Mouse (Mus musculus) intestine, embryonic 14.5 days (tissue): Measurements from ENCODE around the gene Myh10. TPM values are rescaled to one million over a fixed set of nuclear protein-coding genes. Genes with fewer than 3 reads are reported as not detected.

Experiments
- ATAC-seq: fragments of 200-750 bp; cut with Nextera tagmentation; replicated peaks from 2 replicates; pipeline ENCODE4 v1.8.0; 2017; ENCODE audit warnings: low read depth, moderate number of reproducible peaks, moderate TSS enrichment, moderate library complexity; ENCODE audit not compliant: low FRiP score, low TSS enrichment
- DNase-seq: peaks from one replicate; pipeline ENCODE4 v3.0.0-alpha.2; 2018; ENCODE audit warnings: low spot score
- H3K27ac ChIP-seq: fragments of 300-500 bp; sonication (generic); 2 replicates; pipeline ENCODE4 v1.5.1; 2014; ENCODE audit warnings: low read depth, mild to moderate bottlenecking, control low read depth
- H3K27me3 ChIP-seq: fragments of 300-500 bp; sonication (generic); replicated peaks from 2 replicates; pipeline ENCODE4 v1.6.1; 2014; ENCODE audit warnings: low read length, control low read depth; ENCODE audit not compliant: control insufficient read depth, insufficient read depth
- H3K36me3 ChIP-seq: fragments of 300-500 bp; sonication (generic); 2 replicates; pipeline ENCODE4 v1.6.1; 2014; ENCODE audit warnings: low read length, control low read depth; ENCODE audit not compliant: control insufficient read depth, insufficient read depth
- H3K4me1 ChIP-seq: fragments of 300-500 bp; sonication (generic); replicated peaks from 2 replicates; pipeline ENCODE4 v1.6.1; 2014; ENCODE audit warnings: low read length, control low read depth, mixed read lengths; ENCODE audit not compliant: control insufficient read depth, insufficient read depth
- H3K4me2 ChIP-seq: fragments of 300-500 bp; sonication (generic); 2 replicates; pipeline ENCODE4 v1.6.1; 2014; ENCODE audit warnings: low read length
- H3K4me3 ChIP-seq: fragments of 300-500 bp; sonication (generic); 2 replicates; pipeline ENCODE4 v1.5.1; 2014; ENCODE audit warnings: low read depth, low read length, control low read depth, mixed read lengths
- H3K9ac ChIP-seq: fragments of 300-500 bp; sonication (generic); 2 replicates; pipeline ENCODE4 v1.6.1; 2014; ENCODE audit warnings: mild to moderate bottlenecking, low read length
- H3K9me3 ChIP-seq: fragments of 300-500 bp; sonication (generic); 2 replicates; pipeline ENCODE4 v1.6.1; 2016; ENCODE audit warnings: low read length, control low read depth; ENCODE audit not compliant: control insufficient read depth
- WGBS: fragments of 180-500 bp; shearing (Covaris S2); extraction: QIAGEN DNeasy Blood & Tissue Kit; methylation state at CpG from one replicate; pipeline ENCODE4 v1.1.7; 2014; 5-methylcytosine and 5-hydroxymethylcytosine counted together
- polyA plus RNA-seq: library from polyadenylated mRNA; unstranded; fragments of >200 nt; fragmentation: Nextera tagmentation; extraction: Ambion mirVana; gene quantifications from 2 replicates; pipeline ENCODE4 v1.2.1, GENCODE M21; 2014

Myh10 gene
- polyA plus RNA-seq, 1 experiment from 2014 or later = 108 TPM

- 2% methylated on average over 13 of the region's 13 CpGs for WGBS
Observed at GRCm38 (mm10) chr11:68851644-68852485, 160.5 kb downstream of the Myh10 start.

GRCm38 (mm10) chr11:68852486-68852901 lies 161.1 kb downstream of the Myh10 start:
- peak; percentile 65 for ATAC-seq

More at GRCm38 (mm10) chr11:68851644-68852485, 160.5 kb downstream of the Myh10 start:
- no peaks in the 10 kb centered on the region for H3K9me3 ChIP-seq
- peak overlapping the region; percentile 91 for H3K4me2 ChIP-seq
- H3K27ac ChIP-seq = peak overlapping the region; percentile 98
- peaks cover 20% of the 10 kb centered on the region for H3K4me1 ChIP-seq
- H3K9ac ChIP-seq = peak overlapping the region; percentile 88
- H3K4me3 ChIP-seq = peak overlapping the region; percentile 94
- H3K36me3 ChIP-seq = no peaks in the 10 kb centered on the region
- H3K27me3 ChIP-seq = no peaks in the 10 kb centered on the region
- no peak for ATAC-seq
- DNase-seq = no peak

GRCm38 (mm10) chr11:68852932-68853409 lies 161.6 kb downstream of the Myh10 start:
- ATAC-seq (peak; percentile 100), DNase-seq (peak; percentile 99)
- H3K27me3 ChIP-seq = no peaks in the 10 kb centered on the region
- peaks cover 20% of the 10 kb centered on the region for H3K4me1 ChIP-seq
- peak overlapping the region; percentile 98 for H3K27ac ChIP-seq
- under 1% methylated on average over 42 of the region's 42 CpGs for WGBS
- H3K9ac ChIP-seq = peak overlapping the region; percentile 88
- H3K9me3 ChIP-seq = no peaks in the 10 kb centered on the region
- no peaks in the 10 kb centered on the region for H3K36me3 ChIP-seq
- peak overlapping the region; percentile 94 for H3K4me3 ChIP-seq
- H3K4me2 ChIP-seq = peak overlapping the region; percentile 91

More at GRCm38 (mm10) chr11:68852486-68852901, 161.1 kb downstream of the Myh10 start:
- Histone ChIP-seq H3K27me3 (no peaks in the 10 kb centered on the region), H3K9ac (peak overlapping the region; percentile 88), H3K4me3 (peak overlapping the region; percentile 94), H3K9me3 (no peaks in the 10 kb centered on the region), H3K36me3 (no peaks in the 10 kb centered on the region), H3K4me1 (peaks cover 20% of the 10 kb centered on the region), H3K27ac (peak overlapping the region; percentile 98), H3K4me2 (peak overlapping the region; percentile 91)
- WGBS = under 1% methylated on average over 36 of the region's 36 CpGs
- peak; percentile 86 for DNase-seq

- Histone ChIP-seq H3K4me3 (peak overlapping the region; percentile 94), H3K4me2 (peak overlapping the region; percentile 91), H3K27me3 (no peaks in the 10 kb centered on the region), H3K27ac (peak overlapping the region; percentile 55), H3K9ac (peak overlapping the region; percentile 41), H3K4me1 (peaks cover 20% of the 10 kb centered on the region), H3K9me3 (no peaks in the 10 kb centered on the region), H3K36me3 (no peaks in the 10 kb centered on the region)
- ATAC-seq (no peak), DNase-seq (peak; percentile 54)
- 37% methylated on average over 14 of the region's 14 CpGs for WGBS
Observed at GRCm38 (mm10) chr11:68853611-68854401, 162.4 kb downstream of the Myh10 start.

- ATAC-seq (no peak), DNase-seq (no peak)
- H3K9ac ChIP-seq = no peak overlapping the region
- H3K4me3 ChIP-seq = no peak overlapping the region
- no peaks in the 10 kb centered on the region for H3K27me3 ChIP-seq
- H3K27ac ChIP-seq = no peak overlapping the region
- 80% methylated on average over 3 of the region's 3 CpGs for WGBS
- H3K4me1 ChIP-seq = peaks cover 20% of the 10 kb centered on the region
- H3K36me3 ChIP-seq = no peaks in the 10 kb centered on the region
- H3K4me2 ChIP-seq = no peak overlapping the region
- H3K9me3 ChIP-seq = no peaks in the 10 kb centered on the region
Observed at GRCm38 (mm10) chr11:68854621-68855020, 163.3 kb downstream of the Myh10 start.

GRCm38 (mm10) chr11:68857329-68857728 lies 166.0 kb downstream of the Myh10 start:
- no peak overlapping the region for H3K9ac ChIP-seq
- 86% methylated on average over 3 of the region's 3 CpGs for WGBS
- no peak for DNase-seq

GRCm38 (mm10) chr11:68859943-68860593 lies 168.7 kb downstream of the Myh10 start:
- no peak overlapping the region for H3K9ac ChIP-seq
- H3K27me3 ChIP-seq = no peaks in the 10 kb centered on the region
- WGBS = 74% methylated on average over 8 of the region's 8 CpGs
- no peaks in the 10 kb centered on the region for H3K36me3 ChIP-seq
- H3K4me1 ChIP-seq = no peaks in the 10 kb centered on the region
- H3K4me3 ChIP-seq = no peak overlapping the region
- no peaks in the 10 kb centered on the region for H3K9me3 ChIP-seq
- no peak overlapping the region for H3K27ac ChIP-seq
- DNase-seq (no peak), ATAC-seq (no peak)
- no peak overlapping the region for H3K4me2 ChIP-seq

More at GRCm38 (mm10) chr11:68857329-68857728, 166.0 kb downstream of the Myh10 start:
- ATAC-seq = no peak
- 0 out of 2 replicates have a peak, but pooled peaks cover 3% of the 10 kb centered on the region for H3K4me1 ChIP-seq
- H3K4me2 ChIP-seq = no peak overlapping the region
- H3K36me3 ChIP-seq = no peaks in the 10 kb centered on the region
- no peak overlapping the region for H3K4me3 ChIP-seq
- no peak overlapping the region for H3K27ac ChIP-seq
- no peaks in the 10 kb centered on the region for H3K9me3 ChIP-seq
- no peaks in the 10 kb centered on the region for H3K27me3 ChIP-seq

- Histone ChIP-seq H3K27me3 (no peaks in the 10 kb centered on the region), H3K4me3 (no peak overlapping the region), H3K4me1 (no peaks in the 10 kb centered on the region), H3K27ac (no peak overlapping the region), H3K4me2 (no peak overlapping the region), H3K9ac (no peak overlapping the region), H3K9me3 (no peaks in the 10 kb centered on the region), H3K36me3 (no peaks in the 10 kb centered on the region)
- ATAC-seq (no peak), DNase-seq (no peak)
- WGBS = 59% methylated on average over 2 of the region's 2 CpGs
Observed at GRCm38 (mm10) chr11:68862260-68862659, 170.9 kb downstream of the Myh10 start.
